Mouse (Mus musculus): Measurements from ENCODE around the gene Olfr1424. TPM values are rescaled to one million over a fixed set of nuclear protein-coding genes. Genes with fewer than 3 reads are reported as not detected.
"Not testable (repeated sequence)": the region's sequence is repeated elsewhere in the genome, so short reads cannot be mapped to it uniquely, and the experiment has no call there.

Olfr1424 gene
- polyA plus RNA-seq (2015; fragmentation: Nextera tagmentation; extraction: Ambion mirVana), result not detected in 2 replicates

GRCm38 (mm10) chr19:12062582-12062981 lies at the start of gene Olfr1424:
Gene Olfr1424 (minus strand): TSS chr19:12062682.
- H3K36me3 ChIP-seq; H3K9ac ChIP-seq; H3K9me3 ChIP-seq (replicated peaks); ATAC-seq (replicated peaks; ENCODE audit: insufficient number of reproducible peaks, insufficient read depth, low FRiP score, low read depth); H3K4me1 ChIP-seq (replicated peaks); H3K27ac ChIP-seq; H3K27me3 ChIP-seq; H3K4me3 ChIP-seq; H3K4me2 ChIP-seq: not testable (repeated sequence)
- 87% methylated on average over 1 of the region's 1 CpGs for WGBS

GRCm38 (mm10) chr19:12104541-12104940 lies 42.1 kb upstream of the Olfr1424 start:
- no peak for ATAC-seq (replicated peaks; ENCODE audit: insufficient number of reproducible peaks, insufficient read depth, low FRiP score, low read depth)
- H3K9ac ChIP-seq, result no peak overlapping the region
- H3K4me3 ChIP-seq, result no peak overlapping the region
- H3K36me3 ChIP-seq, result no peaks in the 10 kb centered on the region
- no peak overlapping the region for H3K4me2 ChIP-seq
- H3K27ac ChIP-seq, result no peak overlapping the region
- no peaks in the 10 kb centered on the region for H3K27me3 ChIP-seq
- WGBS, result 50% methylated on average over 1 of the region's 1 CpGs
- no peaks in the 10 kb centered on the region for H3K9me3 ChIP-seq (replicated peaks)
- H3K4me1 ChIP-seq (replicated peaks), result no peaks in the 10 kb centered on the region

GRCm38 (mm10) chr19:12103234-12103633 lies 40.8 kb upstream of the Olfr1424 start, which contains the start of gene Olfr1427:
Gene Olfr1427 (minus strand): TSS chr19:12103334.
- ATAC-seq (replicated peaks; ENCODE audit: insufficient number of reproducible peaks, insufficient read depth, low FRiP score, low read depth), result no peak
- H3K9ac ChIP-seq, result no peak within 1 kb of the TSS
- H3K4me1 ChIP-seq (replicated peaks), result no peaks in the 10 kb centered on the region
- WGBS, result 90% methylated on average over 2 of the region's 2 CpGs
- no peak within 1 kb of the TSS for H3K4me2 ChIP-seq
- no peak within 1 kb of the TSS for H3K27ac ChIP-seq
- H3K4me3 ChIP-seq, result no peak within 1 kb of the TSS
- no peaks in the 10 kb centered on the region for H3K9me3 ChIP-seq (replicated peaks)
- no peaks in the 10 kb centered on the region for H3K36me3 ChIP-seq
- H3K27me3 ChIP-seq, result no peaks in the 10 kb centered on the region

GRCm38 (mm10) chr19:12091913-12092312 lies 29.4 kb upstream of the Olfr1424 start, which contains the start of gene Olfr1426:
Gene Olfr1426 (minus strand): TSS chr19:12092013.
- WGBS, result 61% methylated on average over 1 of the region's 1 CpGs
- ATAC-seq (replicated peaks; ENCODE audit: insufficient number of reproducible peaks, insufficient read depth, low FRiP score, low read depth), result no peak
- H3K4me2 ChIP-seq, result no peak within 1 kb of the TSS
- H3K36me3 ChIP-seq, result no peaks in the 10 kb centered on the region
- H3K27ac ChIP-seq, result no peak within 1 kb of the TSS
- H3K9me3 ChIP-seq (replicated peaks), result no peaks in the 10 kb centered on the region
- H3K4me3 ChIP-seq, result no peak within 1 kb of the TSS
- no peaks in the 10 kb centered on the region for H3K27me3 ChIP-seq
- no peak within 1 kb of the TSS for H3K9ac ChIP-seq
- no peaks in the 10 kb centered on the region for H3K4me1 ChIP-seq (replicated peaks)

GRCm38 (mm10) chr19:12077631-12078030 lies 15.1 kb upstream of the Olfr1424 start, which contains the start of gene Olfr1425:
Gene Olfr1425 (minus strand): TSS chr19:12077731.
- not testable (repeated sequence) for H3K27ac ChIP-seq; H3K4me2 ChIP-seq; H3K9me3 ChIP-seq (replicated peaks); H3K4me1 ChIP-seq (replicated peaks); ATAC-seq (replicated peaks; ENCODE audit: insufficient number of reproducible peaks, insufficient read depth, low FRiP score, low read depth); H3K36me3 ChIP-seq; H3K27me3 ChIP-seq; H3K9ac ChIP-seq; H3K4me3 ChIP-seq
- WGBS, result 81% methylated on average over 4 of the region's 4 CpGs

GRCm38 (mm10) chr19:12069546-12069945 lies 7.1 kb upstream of the Olfr1424 start:
- H3K4me1 ChIP-seq (replicated peaks); ATAC-seq (replicated peaks; ENCODE audit: insufficient number of reproducible peaks, insufficient read depth, low FRiP score, low read depth): not testable (repeated sequence)
- 63% methylated on average over 1 of the region's 1 CpGs for WGBS

GRCm38 (mm10) chr19:12067806-12068205 lies 5.3 kb upstream of the Olfr1424 start:
- H3K9ac ChIP-seq; H3K9me3 ChIP-seq (replicated peaks); H3K27ac ChIP-seq; H3K4me1 ChIP-seq (replicated peaks); H3K4me2 ChIP-seq; H3K4me3 ChIP-seq; ATAC-seq (replicated peaks; ENCODE audit: insufficient number of reproducible peaks, insufficient read depth, low FRiP score, low read depth); H3K36me3 ChIP-seq; H3K27me3 ChIP-seq: not testable (repeated sequence)
- 57% methylated on average over 1 of the region's 1 CpGs for WGBS

More at GRCm38 (mm10) chr19:12069546-12069945, 7.1 kb upstream of the Olfr1424 start:
- not testable (repeated sequence) for H3K36me3 ChIP-seq; H3K9ac ChIP-seq; H3K27ac ChIP-seq; H3K4me3 ChIP-seq; H3K27me3 ChIP-seq; H3K9me3 ChIP-seq (replicated peaks); H3K4me2 ChIP-seq

GRCm38 (mm10) chr19:12043163-12043562 lies 19.3 kb downstream of the Olfr1424 start:
- Histone ChIP-seq H3K36me3 (no peaks in the 10 kb centered on the region), H3K9me3 (replicated peaks) (no peaks in the 10 kb centered on the region), H3K9ac (no peak overlapping the region), H3K4me3 (no peak overlapping the region), H3K27ac (no peak overlapping the region), H3K27me3 (no peaks in the 10 kb centered on the region), H3K4me2 (no peak overlapping the region), H3K4me1 (replicated peaks) (no peaks in the 10 kb centered on the region)
- ATAC-seq (replicated peaks; ENCODE audit: insufficient number of reproducible peaks, insufficient read depth, low FRiP score, low read depth), result no peak
- 79% methylated on average over 5 of the region's 5 CpGs for WGBS

GRCm38 (mm10) chr19:12041217-12041616 lies 21.3 kb downstream of the Olfr1424 start, which contains the start of gene Olfr1423:
Gene Olfr1423 (minus strand): TSS chr19:12041317.
- Histone ChIP-seq H3K9ac (no peak within 1 kb of the TSS), H3K36me3 (no peaks in the 10 kb centered on the region), H3K9me3 (replicated peaks) (no peaks in the 10 kb centered on the region), H3K27me3 (no peaks in the 10 kb centered on the region), H3K4me2 (no peak within 1 kb of the TSS), H3K4me1 (replicated peaks) (no peaks in the 10 kb centered on the region), H3K27ac (no peak within 1 kb of the TSS), H3K4me3 (no peak within 1 kb of the TSS)
- 46% methylated on average over 2 of the region's 2 CpGs for WGBS
- no peak for ATAC-seq (replicated peaks; ENCODE audit: insufficient number of reproducible peaks, insufficient read depth, low FRiP score, low read depth)

- no peak overlapping the region for H3K9ac ChIP-seq
- H3K4me1 ChIP-seq (replicated peaks), result no peaks in the 10 kb centered on the region
- H3K27me3 ChIP-seq, result no peaks in the 10 kb centered on the region
- ATAC-seq (replicated peaks; ENCODE audit: insufficient number of reproducible peaks, insufficient read depth, low FRiP score, low read depth), result no peak
- H3K4me3 ChIP-seq, result no peak overlapping the region
- no peaks in the 10 kb centered on the region for H3K9me3 ChIP-seq (replicated peaks)
- no peaks in the 10 kb centered on the region for H3K36me3 ChIP-seq
- no peak overlapping the region for H3K4me2 ChIP-seq
- H3K27ac ChIP-seq, result no peak overlapping the region
Measured at GRCm38 (mm10) chr19:12037727-12038126, 24.8 kb downstream of the Olfr1424 start.

GRCm38 (mm10) chr19:12026606-12027005 lies 35.9 kb downstream of the Olfr1424 start:
- no peak overlapping the region for H3K9ac ChIP-seq
- no peaks in the 10 kb centered on the region for H3K9me3 ChIP-seq (replicated peaks)
- H3K4me3 ChIP-seq, result no peak overlapping the region
- no peak overlapping the region for H3K27ac ChIP-seq
- no peak for ATAC-seq (replicated peaks; ENCODE audit: insufficient number of reproducible peaks, insufficient read depth, low FRiP score, low read depth)
- H3K27me3 ChIP-seq, result no peaks in the 10 kb centered on the region
- 42% methylated on average over 2 of the region's 2 CpGs for WGBS
- no peaks in the 10 kb centered on the region for H3K4me1 ChIP-seq (replicated peaks)
- no peak overlapping the region for H3K4me2 ChIP-seq
- H3K36me3 ChIP-seq, result no peaks in the 10 kb centered on the region

- no peak for ATAC-seq (replicated peaks; ENCODE audit: insufficient number of reproducible peaks, insufficient read depth, low FRiP score, low read depth)
Measured at GRCm38 (mm10) chr19:12025333-12025732, 37.1 kb downstream of the Olfr1424 start.

More at GRCm38 (mm10) chr19:12025333-12025732, 37.1 kb downstream of the Olfr1424 start:
- 71% methylated on average over 3 of the region's 3 CpGs for WGBS
- Histone ChIP-seq H3K9ac (no peak overlapping the region), H3K4me2 (no peak overlapping the region), H3K27ac (no peak overlapping the region), H3K27me3 (no peaks in the 10 kb centered on the region), H3K9me3 (replicated peaks) (no peaks in the 10 kb centered on the region), H3K4me3 (no peak overlapping the region), H3K4me1 (replicated peaks) (no peaks in the 10 kb centered on the region), H3K36me3 (no peaks in the 10 kb centered on the region)

Measured in heart, embryonic 15.5 days (tissue).